Mouse (Mus musculus) cerebellum, adult 8-10 months (tissue): ENCODE data around the gene Mpc1.

Source experiments
- DNase-seq: peaks from one replicate; pipeline ENCODE4 v3.0.0; 2022

Mpc1 gene

DNA sequence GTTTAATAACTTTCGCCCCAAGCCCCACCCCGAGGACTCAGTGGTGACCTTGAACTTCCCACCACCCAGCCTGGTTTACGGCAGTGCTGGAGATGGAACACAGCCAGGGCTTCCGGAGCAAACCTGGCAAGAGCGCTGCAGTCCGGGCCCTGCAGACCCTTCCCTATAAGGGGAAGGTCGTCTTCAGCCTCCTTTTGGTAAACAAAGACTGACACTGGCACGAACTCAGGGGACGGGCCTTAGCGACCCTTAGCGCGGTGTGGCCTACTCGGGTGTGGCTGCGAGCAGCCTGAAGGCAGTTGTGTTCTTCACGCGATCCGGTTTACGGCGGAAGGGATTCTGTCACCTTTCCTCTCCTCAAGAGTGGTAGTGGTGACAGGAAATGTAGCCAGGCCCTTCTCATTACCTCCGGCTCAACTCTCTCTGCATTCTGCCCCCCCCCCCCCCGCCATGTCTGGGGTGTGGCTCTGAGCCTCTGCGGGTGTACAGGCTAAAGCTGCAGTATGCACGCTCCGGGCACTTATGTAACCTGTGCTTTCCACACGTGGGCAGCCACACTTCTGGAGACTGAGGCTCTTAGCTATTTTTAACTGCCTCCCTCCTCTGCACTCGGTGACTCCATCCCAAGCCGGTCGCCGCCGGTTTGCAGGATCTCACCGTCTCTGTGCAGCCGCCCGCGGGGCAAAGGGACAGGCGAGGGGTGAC is at the start of gene Mpc1:
TSS of gene Mpc1 (plus strand) at position 84 of the 705 bp plus-strand sequence.
- DNase-seq, result peak; percentile 71

- DNase-seq, result no peak
These were observed 49.0 kb upstream of the Mpc1 start for GRCm38 (mm10) chr17:8233618-8234214.

- DNase-seq, result no peak
These were observed 48.2 kb upstream of the Mpc1 start for GRCm38 (mm10) chr17:8234537-8234936.

- no peak for DNase-seq
These were observed 47.0 kb upstream of the Mpc1 start, which contains the start of gene Ccr6 for GRCm38 (mm10) chr17:8235743-8236142. Gene Ccr6 (plus strand): TSS chr17:8236043.

- no peak for DNase-seq
These were observed 44.5 kb upstream of the Mpc1 start for GRCm38 (mm10) chr17:8238012-8238710.

- no peak for DNase-seq
These were observed 43.1 kb upstream of the Mpc1 start for GRCm38 (mm10) chr17:8239561-8239960.

- no peak for DNase-seq
These were observed 42.2 kb upstream of the Mpc1 start for GRCm38 (mm10) chr17:8240517-8240916.

DNA sequence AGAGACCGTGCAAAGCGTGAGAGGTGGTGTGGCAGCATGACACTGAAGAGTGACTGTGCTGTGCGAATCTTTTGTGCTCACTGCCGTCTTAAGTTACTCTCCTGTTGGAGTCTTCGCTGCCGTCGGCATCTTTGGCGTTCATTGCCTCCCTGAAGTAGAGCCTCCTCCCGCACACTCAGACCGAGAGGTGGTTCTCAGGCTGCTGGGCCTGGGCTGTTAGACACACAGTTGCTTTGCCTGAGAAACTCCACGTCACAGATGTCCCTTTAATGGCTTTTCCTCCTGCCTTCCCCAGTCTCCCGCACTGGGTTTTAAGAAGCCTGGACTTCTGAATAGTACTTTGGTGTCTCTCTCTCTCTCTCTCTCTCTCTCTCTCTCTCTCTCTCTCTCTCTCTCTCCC is 41.1 kb upstream of the Mpc1 start:
- DNase-seq, result no peak

- no peak for DNase-seq
These were observed 40.5 kb upstream of the Mpc1 start for GRCm38 (mm10) chr17:8242186-8242585.

GRCm38 (mm10) chr17:8244124-8244523 is 38.6 kb upstream of the Mpc1 start:
- DNase-seq, result no peak

DNA sequence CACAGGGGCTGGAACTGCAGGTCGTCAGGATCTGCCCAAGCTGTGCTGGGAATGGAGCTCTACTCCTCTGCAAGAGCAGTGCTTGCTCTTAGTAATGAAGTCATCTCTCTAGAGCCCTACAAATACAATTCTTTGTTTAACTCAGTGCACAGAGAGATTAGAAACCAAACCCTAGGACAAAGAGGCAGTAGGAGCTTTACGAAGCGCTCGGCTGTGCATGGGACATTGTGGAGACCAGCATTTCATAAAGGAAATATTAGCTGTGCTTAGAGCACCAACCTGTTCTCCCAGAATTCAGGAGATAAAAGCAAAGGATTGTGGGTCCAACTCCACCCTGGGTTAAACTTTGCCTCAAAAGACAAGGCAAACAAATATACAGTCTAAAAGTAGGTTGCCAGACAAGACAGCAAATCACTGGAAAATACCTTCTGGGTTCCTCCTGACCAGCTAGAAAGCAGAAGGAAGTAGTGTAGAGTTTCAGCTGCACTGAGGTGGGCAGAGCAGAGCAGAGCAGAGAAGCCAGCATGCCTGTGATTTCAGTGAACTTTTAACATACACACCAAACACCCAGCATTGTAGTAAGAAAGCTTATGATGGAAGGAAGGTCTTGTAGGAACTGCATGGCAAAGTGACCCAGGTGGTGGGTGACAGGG is 36.5 kb upstream of the Mpc1 start:
- DNase-seq, result no peak

DNA sequence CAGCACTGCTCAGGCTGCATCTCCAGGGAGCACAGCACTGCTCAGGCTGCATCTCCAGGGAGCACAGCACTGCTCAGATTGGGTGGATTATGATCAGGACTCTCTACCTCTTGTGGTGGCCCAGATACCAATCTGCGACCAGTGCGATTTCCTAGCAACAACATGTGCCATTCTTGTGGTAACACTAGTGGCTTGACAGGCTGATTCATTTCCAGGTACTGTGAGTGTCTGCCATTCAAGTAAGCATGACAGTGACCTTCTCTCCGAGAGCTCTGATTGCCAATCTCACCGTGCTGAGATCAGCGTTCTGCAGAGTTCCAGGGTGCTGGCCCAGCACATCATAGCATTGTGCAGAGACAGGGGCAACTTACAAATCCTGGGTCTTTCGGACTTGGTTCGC is 31.0 kb upstream of the Mpc1 start:
- DNase-seq, result no peak

DNA sequence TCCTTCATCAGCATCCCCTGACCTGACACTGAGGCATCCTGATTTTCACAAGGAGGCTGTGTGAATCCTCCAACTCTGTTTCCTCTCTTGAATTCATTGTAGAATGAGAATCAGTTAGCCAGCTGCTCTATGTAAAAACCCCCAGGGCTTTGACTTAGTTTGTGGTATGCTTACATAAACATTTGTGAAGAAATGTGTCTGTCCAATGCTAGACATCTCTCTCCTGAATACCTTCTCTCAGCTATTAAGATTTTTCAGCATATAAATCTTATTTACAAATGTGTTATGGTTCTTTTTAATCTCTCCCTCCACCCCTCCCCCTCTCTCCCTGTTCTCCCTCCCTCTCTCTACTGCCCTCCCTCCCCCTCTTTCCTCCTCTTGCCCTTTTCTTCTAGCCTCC is 28.4 kb upstream of the Mpc1 start:
- no peak for DNase-seq

DNA sequence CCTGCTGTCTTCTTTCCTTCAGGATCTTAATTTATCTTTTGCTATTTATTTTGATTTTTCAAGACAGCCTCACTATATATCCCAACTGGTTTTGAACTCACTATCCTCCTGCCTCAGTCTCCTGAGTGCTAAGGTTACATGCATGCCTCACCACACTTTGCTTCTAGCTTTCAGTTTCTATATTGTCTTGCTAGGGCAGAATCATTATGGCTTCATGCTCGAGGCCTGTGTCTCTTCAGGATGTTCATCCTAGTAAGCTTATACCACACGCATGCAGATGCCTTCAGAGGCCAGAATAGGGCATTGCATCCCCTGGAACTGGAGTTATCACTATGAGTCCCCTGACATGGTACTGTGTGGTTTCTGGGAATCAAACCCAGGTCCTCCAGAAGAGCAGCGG is 27.8 kb upstream of the Mpc1 start:
- no peak for DNase-seq

GRCm38 (mm10) chr17:8255583-8255982 is 27.1 kb upstream of the Mpc1 start:
- DNase-seq, result no peak

GRCm38 (mm10) chr17:8256982-8257381 is 25.7 kb upstream of the Mpc1 start:
- DNase-seq, result no peak

DNA sequence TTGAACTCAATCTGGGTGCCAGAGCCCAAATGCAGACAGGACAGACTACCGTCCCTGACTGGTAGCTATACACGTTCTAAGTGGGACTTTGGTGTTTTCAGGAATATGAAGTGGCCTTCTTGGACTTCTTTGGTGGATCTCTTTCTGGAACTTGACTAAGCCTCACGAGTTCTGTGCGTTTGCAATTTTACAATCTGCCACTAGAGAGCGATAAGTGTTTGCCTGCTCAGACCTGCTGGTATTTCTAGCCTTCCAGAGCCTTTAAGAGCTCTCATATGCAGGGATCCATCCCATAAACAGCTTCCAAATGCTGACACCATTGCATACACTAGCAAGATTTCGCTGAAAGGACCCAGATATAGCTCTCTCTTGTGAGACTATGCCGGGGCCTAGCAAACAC is 18.1 kb upstream of the Mpc1 start:
- DNase-seq, result peak; percentile 61

DNA sequence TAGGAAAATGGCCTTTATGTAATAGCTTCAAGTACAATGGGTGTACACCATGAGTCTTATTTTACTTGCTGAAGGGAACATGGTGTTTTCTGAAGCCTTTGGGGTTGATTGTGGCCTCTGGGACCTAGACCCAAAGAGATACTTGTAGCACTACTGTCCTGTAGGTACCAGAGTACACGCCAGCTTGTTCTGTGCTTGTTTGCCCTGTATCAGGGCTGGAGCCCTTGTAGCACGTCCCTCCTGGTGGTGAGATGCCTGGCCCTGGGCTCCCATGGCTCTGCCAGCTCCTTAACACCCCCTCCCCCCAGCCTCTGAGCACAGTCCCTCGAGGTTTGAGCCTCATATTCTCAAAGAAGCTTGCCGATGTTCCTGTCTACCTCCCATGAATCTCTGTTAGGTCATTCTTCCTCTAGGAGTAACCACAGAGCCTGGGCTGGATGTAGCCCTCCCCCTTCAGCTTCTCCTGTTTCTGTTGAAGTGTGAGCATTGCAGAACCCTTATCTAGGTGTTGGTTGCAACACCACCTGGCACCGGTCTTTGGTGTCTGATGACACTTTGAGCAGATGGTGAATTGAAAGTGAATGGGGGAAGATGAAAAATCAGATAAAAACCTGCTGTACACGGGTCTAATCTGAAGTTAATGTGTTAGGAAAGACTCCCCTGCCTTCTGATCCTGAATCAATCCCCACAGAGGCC is 10.5 kb upstream of the Mpc1 start:
- DNase-seq, result no peak

GRCm38 (mm10) chr17:8272951-8273350 is 9.8 kb upstream of the Mpc1 start:
- no peak for DNase-seq

- DNase-seq, result no peak
These were observed 6.6 kb upstream of the Mpc1 start for GRCm38 (mm10) chr17:8276071-8276470.

DNA sequence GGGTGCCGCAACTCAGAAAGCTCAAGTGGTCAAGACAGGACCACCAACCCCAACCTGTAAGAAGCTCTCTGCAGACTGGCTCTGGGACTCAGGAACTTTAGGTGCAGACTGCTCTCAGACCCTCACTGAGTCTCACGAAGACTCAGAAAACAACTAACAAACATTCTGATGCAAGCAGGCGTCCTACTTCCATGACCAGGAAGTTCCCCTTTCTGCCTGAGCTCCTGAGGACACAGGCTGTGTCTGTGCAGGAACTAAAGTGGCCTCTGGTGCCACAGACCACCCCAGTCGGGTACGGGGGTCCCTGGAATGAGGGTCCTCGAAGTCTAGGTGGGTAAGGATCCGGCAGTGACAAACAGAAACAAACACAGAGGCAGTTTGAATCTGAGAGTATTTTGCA is 6.0 kb upstream of the Mpc1 start:
- DNase-seq, result no peak

- DNase-seq, result no peak
These were observed 5.4 kb upstream of the Mpc1 start for GRCm38 (mm10) chr17:8277266-8277665.

GRCm38 (mm10) chr17:8278356-8278755 is 4.3 kb upstream of the Mpc1 start:
- DNase-seq, result no peak
